Mouse (Mus musculus) C2C12 (cell line): ENCODE measurements around the gene Dars.

ENCODE experiments used
- CTCF ChIP-seq: IDR thresholded peaks from one replicate; pipeline ENCODE4 v1.5.1; 2011; ENCODE audit not compliant: control insufficient read depth, insufficient read depth, insufficient read length
- FOSL1 ChIP-seq: IDR thresholded peaks from one replicate; pipeline ENCODE4 v1.8.0; 2011; ENCODE audit warnings: mild to moderate bottlenecking, low read length; ENCODE audit not compliant: poor library complexity, insufficient read depth, severe bottlenecking
- MAX ChIP-seq: IDR thresholded peaks from one replicate; pipeline ENCODE4 v1.6.1; 2011; ENCODE audit warnings: mild to moderate bottlenecking, control low read depth
- MYOD1 ChIP-seq: IDR thresholded peaks from one replicate; pipeline ENCODE4 v1.6.1; 2011; ENCODE audit warnings: low read depth; ENCODE audit not compliant: control insufficient read depth, insufficient read length
- MYOG ChIP-seq: IDR thresholded peaks from one replicate; pipeline ENCODE4 v1.6.1; 2011; ENCODE audit not compliant: control insufficient read depth, insufficient read length; ENCODE audit errors: extremely low read depth
- USF1 ChIP-seq: IDR thresholded peaks from one replicate; pipeline ENCODE4 v1.6.1; 2011; ENCODE audit warnings: low read depth, mild to moderate bottlenecking, control low read depth, moderate library complexity

DNA sequence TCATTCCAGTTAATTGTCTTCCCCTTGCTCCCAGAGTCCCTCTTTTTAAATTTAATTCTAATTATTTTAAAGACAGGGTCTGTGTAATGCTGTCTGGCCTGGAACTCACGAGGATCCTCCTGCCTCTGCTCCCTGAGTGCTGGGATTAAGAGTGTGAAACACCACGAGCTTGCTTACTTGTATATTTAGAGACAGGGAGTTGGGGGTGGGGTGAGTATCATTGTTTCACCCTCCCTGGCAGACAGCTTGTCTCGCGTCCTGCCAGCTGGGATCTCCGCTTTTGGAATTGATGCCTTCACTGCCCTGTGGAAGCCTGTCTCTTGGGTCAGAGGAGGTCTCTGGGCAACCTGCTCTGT lies 343 bp upstream of the Dars start:
- TF ChIP-seq CTCF (no peak), MYOG (no peak), USF1 (no peak), MAX (no peak), FOSL1 (no peak), MYOD1 (no peak)
